Mouse (Mus musculus) lung, postnatal 25 days (tissue): Measurements from ENCODE around the gene Lin7c.

Experiments
- DNase-seq: peaks from one replicate; pipeline ENCODE4 v3.0.0; 2022; ENCODE audit warnings: low spot score

Lin7c gene

GRCm38 (mm10) chr2:109917496-109918413 is 27.1 kb downstream of the Lin7c start, which contains the start of gene Lgr4:
Lgr4 (plus strand) TSS chr2:109917647.
- DNase-seq: peak; percentile 96

DNA sequence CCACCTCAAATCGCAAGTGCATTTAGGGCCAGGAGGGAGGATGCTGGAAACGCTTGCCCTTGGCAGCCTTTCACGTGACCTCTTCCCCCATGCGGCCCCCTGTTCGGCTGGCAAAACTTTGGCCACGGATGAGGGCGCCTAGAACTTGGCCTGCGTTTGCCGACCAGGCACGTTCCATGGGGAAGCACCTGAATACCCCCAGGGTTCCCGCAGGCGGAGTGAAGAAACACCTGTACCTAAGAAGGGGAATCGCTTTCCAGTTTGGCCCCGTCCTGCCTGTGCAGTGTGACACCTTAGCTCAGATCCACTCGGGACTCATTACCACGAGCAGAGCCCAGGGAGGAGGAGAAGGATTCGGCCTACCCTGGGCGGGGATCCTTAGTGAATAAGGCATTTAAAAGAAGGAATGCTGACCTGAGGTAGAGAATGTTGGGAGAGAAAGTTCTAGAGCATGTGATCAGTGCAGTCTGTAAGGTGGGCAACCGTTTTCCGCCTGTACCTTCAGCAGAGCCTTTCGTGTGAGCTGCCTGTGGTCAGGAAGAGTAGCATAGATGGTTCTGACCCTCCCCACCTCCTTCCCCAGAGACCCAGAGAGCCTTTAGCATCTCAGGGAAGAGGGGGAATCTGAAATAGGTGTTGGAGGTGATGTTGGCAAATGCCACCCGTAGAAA is 28.1 kb downstream of the Lin7c start:
- no peak for DNase-seq

DNA sequence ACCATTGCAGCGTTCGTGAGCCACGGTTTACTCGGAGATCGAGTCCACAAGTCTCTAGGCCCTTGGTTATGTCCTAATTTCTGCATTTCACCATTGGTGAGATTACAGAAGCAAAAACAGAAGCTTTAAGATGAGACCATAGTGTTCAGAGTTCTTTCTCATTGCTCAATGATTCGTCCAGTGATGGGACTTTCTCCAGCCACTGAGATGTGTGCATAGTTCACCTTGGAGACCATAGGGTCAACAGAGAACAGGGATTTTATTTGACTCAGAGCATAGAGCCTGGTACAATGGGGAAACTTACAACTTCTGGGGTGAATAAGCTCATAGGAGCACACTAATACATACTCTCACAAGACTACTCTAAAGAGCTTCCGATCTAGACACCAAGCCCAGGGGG is 29.8 kb downstream of the Lin7c start:
- DNase-seq: no peak

GRCm38 (mm10) chr2:109921298-109922035 is 30.8 kb downstream of the Lin7c start:
- DNase-seq: no peak

GRCm38 (mm10) chr2:109922306-109922705 is 31.7 kb downstream of the Lin7c start:
- no peak for DNase-seq

- no peak for DNase-seq
These were observed 32.4 kb downstream of the Lin7c start for GRCm38 (mm10) chr2:109923031-109923430.

GRCm38 (mm10) chr2:109923945-109924344 is 33.3 kb downstream of the Lin7c start:
- no peak for DNase-seq

DNA sequence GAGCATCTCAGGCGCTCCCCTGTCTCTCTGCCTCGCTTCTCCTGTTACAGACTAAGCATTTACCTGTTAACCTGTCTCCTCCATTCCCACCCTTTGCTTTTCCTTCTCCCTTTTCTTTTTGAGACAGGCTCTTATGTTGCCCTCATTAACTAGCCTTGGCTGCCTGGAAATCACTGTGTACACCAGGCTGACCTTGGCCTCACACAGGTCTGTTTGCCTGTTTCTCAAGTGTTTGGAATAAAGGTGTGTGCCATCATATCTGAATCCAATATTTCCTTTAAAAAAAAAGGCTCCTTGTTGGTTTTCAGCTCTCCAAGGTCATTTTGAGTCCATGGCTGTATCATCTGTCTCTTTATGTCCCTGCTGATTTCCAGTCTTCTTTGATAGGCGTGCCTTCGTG is 36.3 kb downstream of the Lin7c start:
- DNase-seq: no peak

- DNase-seq: no peak
These were observed 36.8 kb downstream of the Lin7c start for GRCm38 (mm10) chr2:109927446-109927845.

- DNase-seq: no peak
These were observed 37.2 kb downstream of the Lin7c start for GRCm38 (mm10) chr2:109927876-109928275.

- no peak for DNase-seq
These were observed 38.1 kb downstream of the Lin7c start for GRCm38 (mm10) chr2:109928791-109929190.

- no peak for DNase-seq
These were observed 38.6 kb downstream of the Lin7c start for GRCm38 (mm10) chr2:109929256-109929655.

- DNase-seq: no peak
These were observed 39.7 kb downstream of the Lin7c start for GRCm38 (mm10) chr2:109930366-109930765.

DNA sequence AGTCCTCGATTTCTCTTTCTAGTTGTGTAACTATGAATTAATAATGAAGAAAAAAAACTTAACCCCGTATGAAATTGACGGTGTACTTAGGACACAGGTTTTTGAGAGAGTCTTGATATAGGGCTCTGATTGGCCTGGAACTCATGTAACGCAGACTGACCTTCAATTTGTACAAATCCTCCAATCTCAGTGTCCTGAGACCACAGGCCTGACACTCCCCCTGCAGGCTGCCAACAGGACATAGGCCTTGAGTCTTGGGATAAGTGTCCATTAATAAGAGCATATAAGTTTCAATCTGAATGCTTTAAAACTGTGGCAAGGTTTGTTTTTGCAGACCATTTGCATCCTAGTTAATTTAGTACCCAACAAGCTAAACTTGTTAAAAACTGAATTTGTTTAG is 40.1 kb downstream of the Lin7c start:
- DNase-seq: no peak

- no peak for DNase-seq
These were observed 41.5 kb downstream of the Lin7c start for GRCm38 (mm10) chr2:109931978-109932780.

GRCm38 (mm10) chr2:109933151-109933550 is 42.5 kb downstream of the Lin7c start:
- DNase-seq: no peak

- no peak for DNase-seq
These were observed 43.4 kb downstream of the Lin7c start for GRCm38 (mm10) chr2:109934086-109934485.

DNA sequence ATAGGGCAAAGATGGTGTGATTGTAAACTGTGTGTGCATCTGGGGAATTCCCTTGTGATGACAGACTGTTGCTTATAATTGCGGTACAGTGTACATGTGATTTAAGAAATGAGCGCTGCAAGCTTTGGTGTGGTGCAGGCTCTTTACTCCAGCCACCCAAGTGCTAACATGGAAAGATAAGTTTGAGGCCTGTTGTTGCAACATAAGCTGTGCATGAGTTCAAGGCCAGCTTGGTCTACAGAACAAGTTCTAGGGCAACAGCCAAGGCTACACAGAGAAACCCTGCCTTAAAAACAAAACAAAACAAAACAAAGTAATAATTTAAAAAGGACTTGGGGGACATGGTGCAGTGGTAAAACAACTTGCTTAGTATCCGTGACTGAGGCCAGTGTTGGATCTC is 44.5 kb downstream of the Lin7c start:
- DNase-seq: no peak

- DNase-seq: no peak
These were observed 45.2 kb downstream of the Lin7c start for GRCm38 (mm10) chr2:109935754-109936409.

DNA sequence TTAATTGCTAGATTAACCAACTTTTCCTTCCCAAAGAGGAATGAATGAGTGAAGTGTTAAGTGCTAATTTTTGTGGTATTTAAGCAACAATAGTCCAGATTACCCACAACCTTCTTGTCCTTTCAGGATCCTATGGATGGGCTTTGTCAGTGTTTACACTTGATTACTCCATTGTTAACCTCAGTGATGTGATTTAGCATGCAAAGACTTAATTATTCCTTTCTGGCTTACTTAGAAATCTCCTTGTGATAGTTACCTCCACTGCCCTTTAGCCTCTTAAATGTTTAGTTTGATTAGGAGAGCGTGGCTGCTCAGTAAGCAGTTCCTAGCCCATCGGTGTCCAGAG is 45.7 kb downstream of the Lin7c start:
- DNase-seq: no peak

- no peak for DNase-seq
These were observed 51.4 kb downstream of the Lin7c start for GRCm38 (mm10) chr2:109941973-109942444.
